Mouse (Mus musculus) left cerebral cortex, adult 18-20 months (tissue): ENCODE data around the gene Cdc14a. TPM values are rescaled to one million over a fixed set of nuclear protein-coding genes. Genes with fewer than 3 reads are reported as not detected.

ENCODE experiments used
- DNase-seq, 2 experiments: peaks; one replicate each; pipeline ENCODE4 v3.0.0; 2021 to 2022; ENCODE audit warnings: low spot score in 2 of 2, mixed read lengths in 1 of 2
- total RNA-seq, 2 experiments: library from RNA; stranded (reverse); gene quantifications; 2 replicates each; pipeline ENCODE4 v1.2.3; 2021

Cdc14a gene
- total RNA-seq, 2 experiments from 2014 or later, result 3.4 to 3.6 TPM

DNA sequence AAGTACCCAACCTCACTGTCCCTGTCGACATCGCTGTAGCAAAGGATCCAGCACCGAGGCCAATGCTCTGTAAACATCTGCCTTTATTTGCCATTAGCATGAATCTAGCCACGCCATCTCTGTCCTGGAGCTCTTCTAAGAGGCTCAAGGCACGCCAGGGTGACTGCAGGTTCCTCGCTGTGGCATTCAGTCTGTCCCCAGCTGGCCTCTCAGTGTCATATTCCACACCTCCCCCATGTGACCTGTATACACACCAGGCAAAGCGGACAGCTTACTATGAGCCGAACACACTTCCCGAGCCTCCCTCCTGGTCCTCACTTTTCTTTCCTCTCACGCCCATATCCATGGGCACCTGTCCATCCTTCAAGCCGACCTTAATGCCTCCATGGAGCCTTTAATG, 4.0 kb downstream of the Cdc14a start:
- DNase-seq, result no peak

DNA sequence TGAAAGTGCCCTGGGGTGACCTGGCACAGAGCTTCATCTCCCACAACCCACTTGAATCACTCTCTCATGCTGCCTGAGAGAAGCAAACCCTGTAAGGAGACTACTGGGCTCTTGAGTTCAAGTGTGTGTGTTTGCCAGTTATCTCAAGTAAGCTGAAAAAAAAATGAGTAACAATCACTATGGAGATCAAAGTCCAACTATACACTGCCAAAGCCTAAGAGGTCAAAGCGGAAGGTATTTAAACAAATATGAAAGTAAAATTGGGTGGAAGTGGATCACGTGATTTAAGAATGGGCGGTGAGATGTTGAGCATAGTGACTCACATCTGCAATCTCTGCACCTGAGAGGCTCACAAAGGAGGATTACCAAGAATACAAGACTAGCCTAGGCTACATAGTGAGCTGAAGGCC, 9.4 kb downstream of the Cdc14a start:
- no peak for DNase-seq

DNA sequence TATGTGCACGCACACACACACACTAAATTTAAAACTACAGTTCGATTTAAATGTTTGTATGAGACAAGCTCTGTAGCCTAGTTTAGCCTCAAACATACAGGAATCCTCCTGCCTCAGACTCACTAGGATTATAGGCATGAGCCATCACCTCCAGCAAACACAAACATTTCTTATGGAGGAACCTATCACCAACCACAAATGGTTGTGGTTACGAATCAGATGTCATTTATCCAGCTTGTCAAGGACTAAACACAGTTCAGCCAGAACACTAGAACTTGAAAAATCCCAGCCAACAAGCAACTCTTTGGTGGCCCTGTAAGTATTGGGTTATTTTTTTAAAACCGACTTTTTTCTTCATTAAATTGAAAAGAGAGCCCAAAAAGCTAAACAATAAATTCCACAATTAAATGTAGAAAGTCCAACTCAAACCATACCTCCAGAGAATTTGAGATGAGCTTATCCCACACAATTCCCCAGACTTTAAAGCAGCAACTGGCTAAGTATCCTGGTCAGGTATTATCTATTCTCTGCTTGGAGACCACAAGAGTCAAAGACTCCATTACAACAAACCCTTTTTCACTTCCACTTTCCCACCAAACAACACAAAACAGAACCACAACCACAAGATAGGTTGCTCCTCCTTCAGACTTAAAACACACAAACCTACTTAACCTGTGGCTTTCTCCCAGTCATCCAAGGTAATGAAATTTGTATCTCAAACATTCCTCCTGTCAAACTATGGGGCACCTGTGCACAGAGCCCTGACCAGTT, 10.7 kb downstream of the Cdc14a start:
- DNase-seq, result no peak

DNA sequence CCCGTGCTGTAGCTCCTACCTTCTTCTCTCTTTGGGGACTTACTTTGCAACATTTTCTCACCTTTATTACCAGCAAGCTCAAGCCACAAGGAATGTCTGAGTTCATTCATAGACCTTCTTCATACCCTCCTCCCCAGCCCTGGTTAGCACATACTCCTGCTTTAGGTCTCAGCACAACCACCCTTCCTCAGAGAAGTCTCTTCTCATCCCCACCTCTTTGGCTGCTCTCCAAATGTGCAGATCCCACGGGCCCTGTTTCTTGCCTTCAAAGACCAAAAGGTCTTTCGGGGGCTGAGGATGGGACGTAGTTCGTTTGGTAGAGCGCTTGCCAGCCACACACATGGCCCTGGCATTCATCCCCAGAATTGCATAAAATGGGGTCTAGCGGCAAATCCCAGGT, 13.8 kb downstream of the Cdc14a start:
- no peak for DNase-seq

DNA sequence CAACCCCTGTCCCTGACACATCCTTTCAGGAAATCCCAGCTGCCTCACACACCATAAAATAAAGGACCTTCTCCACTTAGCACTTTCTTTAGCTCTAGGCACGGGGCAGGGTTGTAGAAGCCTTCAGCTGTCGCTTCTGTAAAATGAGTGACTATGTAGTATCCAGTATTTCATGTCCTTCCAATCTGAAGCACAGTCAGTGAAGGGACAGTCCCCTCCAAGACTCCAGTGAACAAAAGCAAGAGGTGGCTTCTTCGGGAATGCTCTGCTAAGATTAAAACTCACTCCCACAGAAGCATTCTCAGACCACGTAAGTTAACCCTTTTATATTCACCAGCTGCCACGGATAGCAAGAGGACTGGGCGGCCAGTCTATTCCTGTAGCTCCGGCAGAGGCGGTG, 14.3 kb downstream of the Cdc14a start:
- no peak for DNase-seq

DNA sequence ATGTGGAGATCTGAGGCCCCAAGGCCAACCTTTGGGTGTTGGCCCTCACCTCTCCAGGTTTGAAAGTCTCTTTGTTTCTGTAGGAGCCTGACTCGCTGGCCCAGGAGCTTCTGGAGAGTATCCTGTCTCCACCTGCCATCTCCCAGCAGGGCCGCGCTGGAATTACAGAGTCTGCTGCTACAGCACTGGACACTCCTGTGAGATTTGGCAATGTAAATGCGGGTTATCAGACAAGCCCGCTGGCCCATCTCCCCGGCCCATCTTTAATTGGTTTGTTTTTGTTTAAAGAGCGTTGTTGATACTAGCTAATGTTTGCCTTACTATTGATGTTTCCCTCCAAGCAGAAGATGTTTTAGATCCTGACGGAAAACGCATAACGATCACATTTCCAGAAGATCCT, 15.0 kb downstream of the Cdc14a start:
- no peak for DNase-seq

DNA sequence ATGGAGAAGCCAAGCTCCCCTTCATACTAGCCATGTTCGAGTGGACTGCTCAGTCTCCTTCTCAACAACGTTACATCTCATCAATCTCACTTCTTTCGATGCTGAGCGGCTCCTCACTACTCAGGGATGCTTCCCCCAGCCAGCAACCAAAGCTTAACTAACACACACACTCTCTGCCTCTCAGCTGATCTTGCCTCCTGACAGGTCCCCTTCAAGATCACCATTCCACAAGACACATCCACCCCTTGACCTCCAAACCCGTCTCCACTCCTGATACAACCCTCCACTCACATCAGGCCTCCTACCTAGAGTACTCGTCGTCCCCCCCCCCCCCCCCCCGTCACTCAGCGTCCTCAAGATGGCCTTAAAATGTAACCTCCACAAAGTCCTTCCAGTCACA, 18.3 kb downstream of the Cdc14a start:
- no peak for DNase-seq

DNA sequence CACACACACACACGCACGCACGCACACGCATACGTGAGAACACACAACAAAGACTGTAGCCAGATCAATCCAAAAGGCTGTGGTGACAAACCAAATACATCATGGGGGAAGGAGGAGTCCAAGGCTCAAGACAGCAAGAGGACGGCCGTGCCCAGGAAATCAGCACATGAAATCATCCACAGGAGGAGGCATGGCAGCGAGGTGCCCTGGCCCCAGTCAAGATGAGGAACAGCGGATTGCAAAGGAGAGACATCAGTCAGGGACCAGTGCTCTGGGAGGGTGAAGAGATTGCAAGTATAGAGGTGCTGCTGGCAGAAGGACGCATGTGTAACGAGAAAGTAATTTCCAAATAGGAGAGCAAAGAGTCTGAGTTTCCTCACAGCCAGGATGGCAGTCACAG, 22.4 kb downstream of the Cdc14a start:
- DNase-seq, result no peak

DNA sequence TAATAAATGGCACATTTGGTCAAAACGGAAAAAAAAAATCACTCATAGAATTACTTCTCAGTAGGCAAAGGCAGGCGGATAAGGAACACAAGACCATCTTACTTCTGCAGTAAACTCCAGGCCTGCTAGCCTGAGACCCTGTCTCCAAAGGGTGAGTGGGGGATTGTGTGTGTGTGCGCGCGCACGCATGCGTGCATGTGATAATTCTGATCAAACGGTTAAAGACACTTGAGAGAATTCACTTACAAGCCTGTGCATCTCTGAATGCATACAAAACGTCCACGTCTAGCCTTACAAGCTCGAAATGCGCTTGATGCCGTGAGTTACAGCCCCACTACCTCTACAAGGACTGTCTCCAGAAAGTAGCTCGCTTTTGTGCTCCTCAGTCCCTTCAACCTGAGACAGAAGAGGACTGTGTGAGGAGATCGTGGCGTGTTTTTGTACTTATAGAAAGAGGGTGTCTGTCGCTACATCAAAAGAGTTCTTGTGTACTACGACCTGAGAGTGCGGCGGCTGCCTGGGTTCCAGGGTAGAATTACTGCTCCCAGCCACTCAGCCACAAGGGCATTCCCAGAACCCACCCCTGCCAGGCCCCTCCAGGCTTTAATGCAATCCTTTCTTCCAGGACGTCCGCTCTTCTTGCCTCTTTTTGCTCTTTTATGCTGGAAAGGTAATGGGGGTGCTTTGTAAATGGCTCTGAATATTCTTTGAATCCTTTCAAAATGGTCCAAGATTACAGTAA, 24.3 kb downstream of the Cdc14a start:
- DNase-seq, result no peak

DNA sequence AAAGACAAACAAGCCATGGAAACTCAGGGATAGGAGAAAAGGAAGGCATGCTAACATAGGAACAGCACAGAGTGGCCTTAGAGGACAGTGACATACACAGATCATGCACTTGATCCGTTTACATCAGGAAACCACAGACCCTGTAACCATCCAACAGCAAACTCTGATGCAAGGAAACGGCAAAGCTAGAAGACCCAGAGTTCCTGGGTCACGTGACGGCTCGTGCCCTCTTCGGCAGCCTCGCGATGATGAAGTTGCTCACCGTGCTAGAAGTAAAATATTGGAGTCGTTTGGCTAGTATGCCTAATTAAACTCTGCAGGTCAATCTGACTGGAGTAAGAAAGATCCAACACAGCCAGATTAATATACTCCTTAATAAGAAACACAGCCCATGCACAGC, 25.3 kb downstream of the Cdc14a start:
- no peak for DNase-seq

DNA sequence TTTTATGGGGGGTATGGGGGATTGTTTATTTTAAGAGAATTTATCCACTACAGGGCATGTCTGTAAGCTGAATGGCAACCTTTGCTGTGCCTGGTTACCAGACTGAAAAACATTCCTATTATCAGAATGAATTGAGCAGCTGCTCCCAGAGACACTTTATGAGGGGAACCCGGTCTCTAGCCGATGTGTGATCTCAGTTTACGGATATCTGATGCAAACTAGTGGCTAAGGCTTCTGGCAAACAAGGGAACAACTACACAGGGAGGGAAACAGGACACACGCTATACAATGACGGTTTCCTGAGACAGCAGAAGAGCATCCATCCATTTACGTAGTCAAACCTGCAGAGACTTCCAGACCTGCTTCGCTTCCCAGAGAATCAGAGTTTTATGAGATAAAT, 25.9 kb downstream of the Cdc14a start:
- DNase-seq, result no peak

DNA sequence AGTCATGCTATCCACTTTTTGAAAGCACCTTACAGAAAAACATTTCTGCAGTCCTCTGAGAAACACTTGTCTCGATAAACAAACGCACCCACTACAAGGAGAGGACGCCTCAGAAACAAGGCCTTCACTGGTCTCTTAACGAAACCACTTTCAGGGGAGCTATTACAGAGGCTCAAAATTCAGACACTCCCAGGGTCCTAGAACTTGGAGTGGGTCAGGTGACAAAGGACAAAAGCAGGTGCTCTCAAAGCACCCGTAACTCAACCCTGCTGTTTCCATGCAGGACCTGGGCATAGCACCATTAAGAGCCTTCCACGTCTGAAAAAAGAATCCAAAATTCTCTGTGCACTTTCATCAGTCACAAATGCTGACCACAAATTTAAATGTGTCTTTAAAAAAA, 26.5 kb downstream of the Cdc14a start:
- DNase-seq, result no peak

DNA sequence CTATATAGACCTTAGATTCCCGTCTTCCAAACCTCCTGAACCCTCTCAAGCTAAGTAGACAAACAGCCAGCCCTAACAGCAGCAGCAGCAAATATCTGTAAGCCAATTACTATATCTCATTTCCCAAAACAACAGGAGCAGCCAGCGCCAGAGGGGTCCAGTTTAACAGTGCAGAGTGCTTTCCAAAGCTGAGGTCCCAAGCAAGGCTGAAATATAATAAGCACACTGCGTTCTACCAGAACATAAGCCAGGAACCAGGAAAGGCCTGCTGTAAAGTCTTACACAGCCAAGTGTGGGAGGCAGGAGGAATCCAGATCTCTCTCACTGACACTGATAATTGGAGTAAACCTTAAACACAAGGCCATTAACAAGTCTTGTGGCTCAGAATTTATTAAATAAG, 27.3 kb downstream of the Cdc14a start:
- DNase-seq, result no peak

DNA sequence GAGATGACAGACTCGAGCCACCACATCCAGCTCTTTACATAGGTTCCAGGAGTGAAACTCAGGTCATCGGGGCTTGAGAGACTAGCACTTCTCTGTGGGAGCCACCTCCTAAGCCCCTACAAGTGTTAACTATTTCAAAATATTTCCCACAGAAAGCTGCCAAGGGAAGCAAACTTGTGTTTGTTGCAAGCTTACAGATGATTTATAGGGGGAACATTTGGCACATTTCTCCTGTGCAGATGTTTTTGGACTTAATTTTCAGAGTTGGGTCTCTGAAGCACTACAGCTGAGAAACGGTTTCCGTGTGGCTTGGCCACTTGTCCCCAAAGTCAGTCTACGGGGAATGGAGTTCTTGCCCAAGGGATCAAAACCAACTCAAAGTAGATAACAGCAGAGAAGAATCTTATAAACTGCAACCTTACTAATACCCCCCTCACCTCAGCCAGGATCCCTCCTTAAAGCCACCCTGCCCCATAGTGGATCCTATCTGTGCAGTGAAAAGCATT, 28.9 kb downstream of the Cdc14a start:
- no peak for DNase-seq

DNA sequence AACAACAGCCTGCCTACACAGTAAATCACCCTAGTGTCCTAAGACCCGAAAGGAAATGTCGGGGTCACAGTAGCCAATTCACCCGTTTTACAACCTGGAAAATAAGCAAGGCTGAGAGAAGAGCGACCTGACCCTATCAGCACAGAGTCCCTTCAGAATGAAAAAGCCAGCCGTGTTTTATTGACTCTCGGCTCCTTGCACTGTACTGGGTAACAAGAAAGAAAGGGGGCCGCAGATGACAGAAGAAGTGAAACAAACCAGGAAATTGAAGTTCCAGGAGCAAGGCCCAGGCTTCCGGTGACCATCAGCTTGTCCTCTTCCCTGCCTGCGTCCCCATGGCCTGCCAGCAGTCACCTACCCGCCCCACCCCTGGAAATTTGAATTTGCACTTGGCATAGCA, 32.4 kb downstream of the Cdc14a start:
- no peak for DNase-seq

DNA sequence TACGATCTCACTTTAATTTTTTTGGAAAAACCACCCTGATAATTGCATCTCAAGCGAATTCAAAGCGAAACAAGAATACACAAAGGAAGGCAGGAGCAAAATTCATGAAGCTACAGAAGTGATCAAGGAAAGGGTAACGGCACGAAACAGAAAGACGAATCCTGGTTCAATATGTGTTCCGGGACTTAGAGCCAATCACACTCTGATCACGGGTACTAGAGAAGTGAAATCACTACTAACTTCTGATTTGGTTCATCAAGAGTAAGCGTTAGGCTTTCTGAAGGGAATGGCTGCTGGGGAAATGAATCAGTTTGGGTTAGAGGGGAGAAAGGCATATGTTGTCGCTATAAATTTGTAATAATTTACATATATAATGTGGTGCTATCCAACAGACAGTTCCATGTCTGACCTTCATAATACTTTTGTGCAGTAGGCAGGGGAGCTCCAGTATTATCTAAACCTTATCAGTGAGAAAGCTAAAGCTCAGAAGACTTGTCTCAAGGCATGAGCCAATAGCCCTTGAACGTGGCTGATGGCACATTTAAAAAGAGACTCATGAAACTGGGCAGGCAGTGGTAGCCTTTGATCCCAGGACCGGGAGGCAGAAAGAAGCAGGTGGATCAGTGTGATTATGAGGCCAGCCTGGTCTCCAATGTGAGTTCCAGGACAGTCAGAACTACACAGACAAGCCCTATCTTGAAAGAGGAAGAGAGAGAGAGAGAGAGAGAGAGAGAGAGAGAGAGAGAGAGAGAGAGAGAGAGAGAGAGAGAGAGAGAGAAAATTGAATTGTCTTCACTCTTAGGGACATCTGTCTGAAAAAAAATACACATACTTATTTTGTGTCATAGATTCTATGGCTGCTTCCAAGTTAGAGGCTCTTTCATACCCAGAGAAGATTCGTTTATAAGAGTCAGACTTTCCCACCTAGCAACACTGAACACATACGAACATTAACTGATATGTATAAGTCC, 34.0 kb downstream of the Cdc14a start:
- DNase-seq, result no peak

DNA sequence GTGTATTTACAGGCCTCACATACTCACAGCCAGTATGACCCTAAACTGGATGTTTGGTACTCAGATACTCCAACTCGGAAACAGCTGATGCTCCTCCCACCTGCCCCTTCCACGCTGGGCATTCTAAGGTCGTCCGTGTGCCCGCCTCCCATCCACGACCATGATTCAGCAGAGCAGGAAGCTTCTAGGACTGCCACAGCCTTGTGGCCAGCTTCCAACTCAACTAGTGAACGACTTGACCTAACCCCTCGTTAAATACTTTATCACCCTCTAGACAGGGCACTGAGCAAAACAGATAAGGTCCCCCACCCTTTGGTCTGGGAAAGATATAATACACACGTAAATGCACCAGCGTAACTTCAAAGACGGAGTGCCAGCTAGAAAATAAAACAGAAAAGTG, 35.0 kb downstream of the Cdc14a start:
- DNase-seq, result no peak

DNA sequence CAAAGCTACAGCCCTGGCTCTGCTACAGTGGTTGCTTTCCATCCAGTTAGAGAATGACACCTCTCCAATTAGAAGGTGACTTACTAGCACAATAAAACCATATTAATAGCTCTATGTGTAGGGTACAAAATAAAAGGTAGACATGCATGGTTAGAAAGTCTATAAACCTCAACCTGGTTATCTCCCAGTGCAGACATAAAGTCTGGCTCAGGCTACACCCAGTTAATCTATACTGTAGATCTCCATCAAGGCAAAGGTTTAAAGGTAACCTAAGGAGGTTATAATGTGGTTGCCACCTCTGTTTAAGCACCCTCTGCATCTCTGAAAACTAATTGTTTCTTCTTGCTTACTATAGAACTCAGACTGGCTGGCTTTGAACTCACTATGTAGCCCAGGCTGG, 36.9 kb downstream of the Cdc14a start:
- no peak for DNase-seq

DNA sequence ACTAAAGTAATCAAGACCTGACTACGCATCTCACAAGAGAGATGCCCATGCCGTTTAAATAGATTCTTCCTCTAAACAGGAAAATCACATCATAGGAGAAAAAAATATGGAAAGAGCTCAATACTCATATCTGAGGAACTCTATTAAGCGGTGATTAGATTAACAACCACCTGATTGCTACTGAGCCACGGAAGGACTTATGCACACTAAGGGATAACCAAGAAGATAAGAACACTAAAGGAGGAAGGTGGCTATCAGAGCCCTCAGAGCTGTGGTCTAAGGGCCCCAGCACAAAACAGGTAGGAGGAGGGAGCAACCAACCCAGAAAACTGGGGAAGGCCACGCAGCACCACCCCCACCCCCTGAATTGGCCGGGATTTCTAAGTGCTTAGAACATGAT, 37.5 kb downstream of the Cdc14a start:
- no peak for DNase-seq

DNA sequence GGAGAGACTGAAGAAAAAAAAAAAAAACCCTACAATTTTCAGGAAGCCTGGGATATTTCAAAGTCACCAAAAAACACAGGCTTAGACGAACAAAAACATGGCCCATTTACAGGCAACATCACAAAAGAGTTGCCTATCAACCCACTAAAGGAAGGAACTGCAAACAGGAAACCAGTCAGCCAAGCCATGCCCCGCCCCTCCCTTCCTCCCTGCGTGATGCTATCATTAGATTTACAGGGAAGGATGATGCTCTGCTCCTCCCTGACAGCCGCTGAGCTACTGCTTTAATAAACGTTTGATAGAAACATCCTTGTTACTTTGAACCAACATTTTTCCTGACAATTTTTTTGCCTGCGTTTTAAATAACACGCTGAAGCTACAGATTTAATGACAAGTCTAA, 39.5 kb downstream of the Cdc14a start:
- DNase-seq, result no peak

DNA sequence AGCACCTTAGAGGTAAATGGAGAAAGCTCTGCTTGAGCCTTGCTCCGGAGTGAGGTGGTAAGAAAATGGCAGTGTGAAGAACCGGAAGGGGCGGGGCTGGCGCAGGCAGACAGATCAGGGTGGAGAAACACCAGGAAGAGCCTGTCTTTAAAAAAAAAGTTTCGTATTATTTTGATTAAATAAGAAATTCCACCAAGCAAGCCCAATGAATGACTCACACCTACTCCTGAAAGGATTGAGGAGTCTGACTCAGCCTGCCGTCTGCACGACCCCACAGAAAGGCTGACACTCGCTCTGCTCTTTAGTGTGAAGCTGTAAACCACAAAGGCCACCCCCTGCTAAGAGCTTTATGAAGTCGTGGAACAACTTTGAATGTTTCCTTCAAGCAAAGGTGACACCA, 43.5 kb downstream of the Cdc14a start:
- no peak for DNase-seq

DNA sequence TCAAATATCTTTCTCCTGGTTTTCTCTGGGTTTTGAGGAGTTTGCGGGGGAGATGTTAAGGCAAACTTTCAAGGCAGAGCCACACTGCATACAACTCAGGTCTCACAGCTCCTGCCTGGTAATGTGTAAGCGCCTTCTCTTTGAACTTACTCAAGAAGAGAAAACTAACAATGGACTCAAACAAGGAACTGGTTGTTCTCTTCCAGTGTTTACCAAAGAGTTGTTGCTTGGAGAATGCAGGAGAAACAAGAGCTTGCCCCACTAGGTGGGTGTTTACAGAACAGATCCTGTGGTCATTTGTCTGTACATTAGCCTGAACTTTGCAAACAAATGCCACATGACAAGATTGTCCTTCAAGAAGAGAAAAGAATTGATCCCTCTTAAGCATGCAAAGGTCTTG, 48.4 kb downstream of the Cdc14a start:
- no peak for DNase-seq
